Mouse (Mus musculus): ENCODE results near the gene Gm21981. TPM values are rescaled to one million over a fixed set of nuclear protein-coding genes. Genes with fewer than 3 reads are reported as not detected.
A peak's percentile ranks its signal among the peaks of the same experiment; 100 is the strongest.

The Gm21981 gene
- total and polyA plus RNA-seq, 3 experiments = 0.71 to 0.81 TPM; not detected in 1

DNA sequence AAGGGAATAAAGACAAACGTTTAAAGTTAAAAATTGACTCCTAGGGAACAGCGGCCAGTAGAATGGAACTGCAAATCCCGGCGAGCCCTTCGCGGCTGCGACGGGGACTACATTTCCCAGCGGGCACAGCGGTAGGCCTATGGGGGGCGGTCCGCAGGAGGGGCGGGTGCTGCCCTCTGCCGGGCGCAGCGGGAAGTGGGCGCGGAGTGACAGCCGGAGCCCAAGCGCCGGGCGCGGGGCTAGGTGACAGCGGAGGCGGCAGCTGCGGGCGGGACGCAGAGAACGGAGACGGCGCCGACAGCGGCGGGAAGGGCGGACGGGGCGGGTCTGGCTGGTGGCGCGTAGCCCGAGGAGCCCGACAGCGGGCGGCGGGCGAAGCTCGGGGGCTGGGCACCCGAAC is 42.6 kb upstream of the Gm21981 start, which contains the start of gene Tfeb (continued):
- no peak for TF ChIP-seq USF2 (IDR thresholded peaks at IDR 0.05; ENCODE audit: borderline replicate concordance in 1 of 2, insufficient read depth in 1 of 2, low read depth in 1 of 2, low read length in 2 of 2)
- TF ChIP-seq SIN3A (IDR thresholded peaks at IDR 0.05; ENCODE audit: low read length) = peak; percentile 84
- 0 out of 2 replicates have a peak, but pooled peaks have one; percentile 7 for TF ChIP-seq USF1 (IDR thresholded peaks at IDR 0.05; ENCODE audit: low read depth, low read length)
- TF ChIP-seq MAZ (IDR thresholded peaks at IDR 0.05; ENCODE audit: low read depth, low read length) = peak; percentile 94; the same call in 1 of the 2 replicates

DNA sequence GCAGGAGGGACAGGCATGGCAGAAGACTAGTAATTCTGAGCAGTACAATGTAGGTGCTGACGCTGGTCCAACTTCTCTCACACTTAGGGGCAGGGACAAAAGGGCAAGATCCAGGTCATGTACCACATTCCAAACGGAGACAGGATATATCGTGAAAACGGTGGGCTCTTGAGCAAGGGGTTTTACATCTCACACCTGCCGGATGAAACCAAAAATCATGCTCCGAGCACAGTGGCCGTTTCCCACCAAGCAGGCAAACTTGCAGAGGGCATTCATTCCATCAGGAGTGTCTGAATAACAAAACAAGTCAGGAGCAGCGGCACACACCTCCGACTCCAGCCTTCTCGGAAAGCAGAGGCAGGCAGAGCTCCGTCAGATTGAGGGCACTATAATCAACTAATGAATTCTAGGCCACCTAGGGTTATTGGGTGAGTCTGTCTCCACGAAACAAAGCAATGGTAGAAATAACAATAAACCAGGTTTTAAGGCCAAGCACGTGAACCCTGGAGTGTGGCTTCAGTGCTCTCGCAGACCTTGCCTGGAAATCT is 41.4 kb upstream of the Gm21981 start:
- DNase-seq (ENCODE audit: low read depth, low spot score) = no peak
- no peak overlapping the region for H3K9ac ChIP-seq (ENCODE audit: control insufficient read depth, low read depth, low read length, poor library complexity, severe bottlenecking)
- H3K9me3 ChIP-seq (replicated peaks; ENCODE audit: insufficient read depth, low read length) = no peaks in the 10 kb centered on the region
- H3K36me3 ChIP-seq (ENCODE audit: control insufficient read depth in 1 of 2, insufficient read depth in 2 of 2, low read length in 2 of 2) = peaks cover 0 to 10% of the 10 kb centered on the region in 2 experiments; a peak in 2 of 4 replicates
- TF ChIP-seq GATA1 (IDR thresholded peaks at IDR 0.05; ENCODE audit: low read depth, low read length) (no peak), SIN3A (IDR thresholded peaks at IDR 0.05; ENCODE audit: low read length) (no peak), RCOR1 (IDR thresholded peaks at IDR 0.05; ENCODE audit: low read depth, low read length) (no peak), ZKSCAN1 (IDR thresholded peaks at IDR 0.05; ENCODE audit: low read depth, low read length) (no peak), TCF12 (IDR thresholded peaks at IDR 0.05; ENCODE audit: low read depth, low read length) (no peak), RAD21 (IDR thresholded peaks at IDR 0.05; ENCODE audit: low read depth, low read length) (no peak), MYB (IDR thresholded peaks at IDR 0.05; ENCODE audit: low read depth, low read length) (no peak), MAX (IDR thresholded peaks at IDR 0.05; ENCODE audit: low read length) (no peak), POLR2AphosphoS5 (IDR thresholded peaks at IDR 0.05; ENCODE audit: borderline replicate concordance, low read depth, low read length) (no peak), KAT2A (conservative IDR thresholded peaks at IDR 0.05; ENCODE audit: low read depth, low read length) (no peak), MYC (IDR thresholded peaks at IDR 0.05; ENCODE audit: low read depth, low read length) (no peak), SMC3 (IDR thresholded peaks at IDR 0.05; ENCODE audit: low read depth, low read length) (no peak), GABPA (IDR thresholded peaks at IDR 0.05; ENCODE audit: low read depth, low read length) (no peak), HCFC1 (IDR thresholded peaks at IDR 0.05; ENCODE audit: low read depth, low read length) (no peak), CTCF (IDR thresholded peaks at IDR 0.05 in 2 of 3, conservative IDR thresholded peaks at IDR 0.05 in 1 of 3; ENCODE audit: control insufficient read depth in 1 of 3, insufficient read depth in 1 of 3, low read depth in 2 of 3, low read length in 3 of 3, poor library complexity in 1 of 3, severe bottlenecking in 1 of 3) (no peak)
- H3K27ac ChIP-seq (ENCODE audit: control insufficient read depth, low read depth, low read length) = no peak overlapping the region
- H3K4me1 ChIP-seq (ENCODE audit: control insufficient read depth in 1 of 2, insufficient read depth in 2 of 2, low read length in 2 of 2) = peaks cover 0 to 23% of the 10 kb centered on the region in 2 experiments; a peak in 3 of 4 replicates
- H3K79me2 ChIP-seq (ENCODE audit: control insufficient read depth, insufficient read depth, low read length, poor library complexity) = peaks cover 1% of the 10 kb centered on the region; the same call in 1 of the 2 replicates
- H3K27me3 ChIP-seq (ENCODE audit: control insufficient read depth in 1 of 2, insufficient read depth in 2 of 2, low read length in 2 of 2) = no peaks in the 10 kb centered on the region
- H3K4me3 ChIP-seq (ENCODE audit: control insufficient read depth in 1 of 2, insufficient read depth in 1 of 2, low read depth in 2 of 2, low read length in 2 of 2) = no peak overlapping the region
